In the genomic region with DNA sequence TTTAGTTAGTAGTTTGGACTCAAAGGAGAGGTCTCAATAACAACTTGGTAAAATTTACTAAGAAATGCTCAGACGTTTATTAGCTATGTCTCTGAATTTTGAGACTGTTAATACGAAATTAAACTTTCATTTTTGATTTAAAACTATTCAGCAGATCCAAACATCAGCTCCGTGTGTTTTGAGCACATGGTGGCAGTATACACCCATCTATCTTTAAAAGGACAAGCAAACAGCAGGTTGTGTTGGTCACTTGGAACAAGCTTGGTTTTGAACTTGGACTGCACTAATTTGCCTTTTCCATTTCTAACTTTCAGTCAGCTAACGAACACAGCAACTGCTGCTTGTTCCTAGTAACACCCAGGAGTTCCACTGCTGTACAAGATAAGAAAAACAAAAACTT, we compare ENCODE assay signal across 20 mouse cellular contexts. TPM values are rescaled to one million over a fixed set of nuclear protein-coding genes. Genes with fewer than 3 reads are reported as not detected.
A peak's percentile ranks its signal among the peaks of the same experiment; 100 is the strongest.
DNase-seq lines count a peak whose midpoint lies in the region; ATAC-seq and TF ChIP-seq lines count a peak whose summit lies in the region.
"Had no signal": no experiment of that assay in that cellular context is flagged by ENCODE, and none has a peak within 500 bp of the region (broad histone marks: within the 10 kb centered on the region; RNA-seq: fewer than 3 reads in every experiment).

No protein-coding gene starts in this region.

- TF ChIP-seq CTCF in intestine, postnatal 0 days (IDR thresholded peaks at IDR 0.05; ENCODE audit: low read depth): peak; percentile 51
- peak; percentile 13; the same call in 1 of the 2 replicates for TF ChIP-seq CTCF in brain, embryonic 14.5 days (IDR thresholded peaks at IDR 0.05; ENCODE audit: borderline replicate concordance, extremely low read depth, insufficient read depth, insufficient read length)

- no peak overlapping the region for H3K9ac ChIP-seq in embryonic facial prominence, embryonic 14.5 days (ENCODE audit: low read depth, low read length)
- H3K9ac ChIP-seq in intestine, postnatal 0 days (ENCODE audit: low read depth, low read length): no peak overlapping the region
- no peak overlapping the region for H3K9ac ChIP-seq in intestine, embryonic 15.5 days
- H3K9ac ChIP-seq in midbrain, embryonic 11.5 days (ENCODE audit: low read length): no peak overlapping the region
- H3K9ac ChIP-seq in midbrain, embryonic 16.5 days (ENCODE audit: low read depth, low read length): no peak overlapping the region
- H3K9ac ChIP-seq: liver, embryonic 12.5 days; neural tube, embryonic 15.5 days had no signal

- H3K27ac ChIP-seq in embryonic facial prominence, embryonic 14.5 days (replicated peaks; ENCODE audit: low read depth, low read length): no peak overlapping the region
- no peak overlapping the region for H3K27ac ChIP-seq in embryonic facial prominence, embryonic 10.5 days (replicated peaks)
- no peak overlapping the region for H3K27ac ChIP-seq in intestine, postnatal 0 days (ENCODE audit: low read depth, low read length)
- H3K27ac ChIP-seq in intestine, embryonic 15.5 days: no peak overlapping the region
- no peak overlapping the region for H3K27ac ChIP-seq in midbrain, embryonic 11.5 days (ENCODE audit: low read depth, low read length)
- H3K27ac ChIP-seq in midbrain, embryonic 16.5 days (ENCODE audit: low read length): no peak overlapping the region
- H3K27ac ChIP-seq: limb, embryonic 10.5 days; liver, embryonic 12.5 days; neural tube, embryonic 15.5 days had no signal

- H3K36me3 ChIP-seq in embryonic facial prominence, embryonic 14.5 days (ENCODE audit: control insufficient read depth, insufficient read depth, low read length): peaks cover 44% of the 10 kb centered on the region
- H3K36me3 ChIP-seq in embryonic facial prominence, embryonic 10.5 days (replicated peaks): peaks cover 70% of the 10 kb centered on the region
- H3K36me3 ChIP-seq in intestine, postnatal 0 days (ENCODE audit: control insufficient read depth, insufficient read depth): peaks cover 18% of the 10 kb centered on the region
- H3K36me3 ChIP-seq in intestine, embryonic 15.5 days: no peaks in the 10 kb centered on the region
- H3K36me3 ChIP-seq in midbrain, embryonic 11.5 days (ENCODE audit: control insufficient read depth, insufficient read depth, low read length): no peaks in the 10 kb centered on the region; the same call in 1 of the 2 replicates
- H3K36me3 ChIP-seq in midbrain, embryonic 16.5 days (ENCODE audit: control insufficient read depth, insufficient read depth, low read length): peaks cover 20% of the 10 kb centered on the region

- 81% methylated on average over 4 of the region's 4 CpGs for WGBS in embryonic facial prominence, embryonic 14.5 days
- 90% methylated on average over 4 of the region's 4 CpGs for WGBS in embryonic facial prominence, embryonic 10.5 days
- WGBS in intestine, postnatal 0 days: 74% methylated on average over 4 of the region's 4 CpGs
- 80% methylated on average over 4 of the region's 4 CpGs for WGBS in intestine, embryonic 15.5 days
- WGBS in midbrain, embryonic 11.5 days: 86% methylated on average over 4 of the region's 4 CpGs
- 84% methylated on average over 4 of the region's 4 CpGs for WGBS in midbrain, embryonic 16.5 days

- ATAC-seq in embryonic facial prominence, embryonic 14.5 days (ENCODE audit: low read depth): no peak
- no peak for ATAC-seq in intestine, postnatal 0 days
- ATAC-seq in intestine, embryonic 15.5 days: no peak
- ATAC-seq in midbrain, embryonic 11.5 days (ENCODE audit: low FRiP score): no peak
- no peak for ATAC-seq in midbrain, embryonic 16.5 days
- ATAC-seq: liver, embryonic 12.5 days; lung, postnatal 0 days had no signal

- no peak for TF ChIP-seq POLR2A in brain, embryonic 14.5 days (IDR thresholded peaks at IDR 0.05; ENCODE audit: borderline replicate concordance, extremely low read depth, insufficient read depth, insufficient read length, poor library complexity, severe bottlenecking)

- DNase-seq in embryonic facial prominence, embryonic 14.5 days (ENCODE audit: low spot score): peak; percentile 15
- DNase-seq in embryonic facial prominence, embryonic 10.5 days (ENCODE audit: low spot score): no peak
- peak; percentile 2 for DNase-seq in midbrain, embryonic 11.5 days (ENCODE audit: low spot score, missing footprints)
- DNase-seq in brain, embryonic 14.5 days (ENCODE audit: low read depth): peak; percentile 47
- no peak for DNase-seq in thymus, postnatal 0 days (ENCODE audit: low spot score)
- DNase-seq: cerebellum, postnatal 36 days; gastrocnemius, postnatal 14 days; kidney, adult 9 months; kidney, postnatal 4 days; thymus, adult 2 months had no signal

- no peaks in the 10 kb centered on the region for H3K9me3 ChIP-seq in embryonic facial prominence, embryonic 14.5 days (ENCODE audit: control insufficient read depth, low read length)
- H3K9me3 ChIP-seq in embryonic facial prominence, embryonic 10.5 days: no peaks in the 10 kb centered on the region
- H3K9me3 ChIP-seq in intestine, postnatal 0 days (ENCODE audit: control insufficient read depth): no peaks in the 10 kb centered on the region
- H3K9me3 ChIP-seq in intestine, embryonic 15.5 days: no peaks in the 10 kb centered on the region
- no peaks in the 10 kb centered on the region for H3K9me3 ChIP-seq in midbrain, embryonic 11.5 days (ENCODE audit: control insufficient read depth, low read length)
- H3K9me3 ChIP-seq in midbrain, embryonic 16.5 days (replicated peaks; ENCODE audit: control insufficient read depth, low read length, poor library complexity, severe bottlenecking): no peaks in the 10 kb centered on the region
- H3K9me3 ChIP-seq: limb, embryonic 10.5 days; liver, embryonic 12.5 days; neural tube, embryonic 15.5 days had no signal

- no peak overlapping the region for H3K4me2 ChIP-seq in embryonic facial prominence, embryonic 14.5 days (ENCODE audit: low read depth, low read length)
- no peak overlapping the region for H3K4me2 ChIP-seq in intestine, postnatal 0 days (replicated peaks; ENCODE audit: low read depth)
- H3K4me2 ChIP-seq in intestine, embryonic 15.5 days (replicated peaks): no peak overlapping the region
- H3K4me2 ChIP-seq in midbrain, embryonic 11.5 days: no peak overlapping the region
- no peak overlapping the region for H3K4me2 ChIP-seq in midbrain, embryonic 16.5 days (ENCODE audit: low read length)
- H3K4me2 ChIP-seq: heart, embryonic 11.5 days; liver, embryonic 12.5 days; neural tube, embryonic 15.5 days had no signal

- no peaks in the 10 kb centered on the region for H3K4me1 ChIP-seq in embryonic facial prominence, embryonic 14.5 days (ENCODE audit: control insufficient read depth, insufficient read depth, low read length)
- H3K4me1 ChIP-seq in embryonic facial prominence, embryonic 10.5 days: no peaks in the 10 kb centered on the region
- no peaks in the 10 kb centered on the region for H3K4me1 ChIP-seq in intestine, postnatal 0 days (replicated peaks; ENCODE audit: control insufficient read depth, insufficient read depth, low read length)
- no peaks in the 10 kb centered on the region for H3K4me1 ChIP-seq in intestine, embryonic 15.5 days (replicated peaks)
- no peaks in the 10 kb centered on the region for H3K4me1 ChIP-seq in midbrain, embryonic 11.5 days (ENCODE audit: control insufficient read depth, insufficient read depth, low read length)
- H3K4me1 ChIP-seq in midbrain, embryonic 16.5 days (ENCODE audit: control insufficient read depth, insufficient read depth, low read length): no peaks in the 10 kb centered on the region
- H3K4me1 ChIP-seq: limb, embryonic 10.5 days; liver, embryonic 12.5 days; neural tube, embryonic 15.5 days had no signal

- no peak overlapping the region for H3K4me3 ChIP-seq in embryonic facial prominence, embryonic 14.5 days (ENCODE audit: low read depth, low read length)
- H3K4me3 ChIP-seq in embryonic facial prominence, embryonic 10.5 days: no peak overlapping the region
- no peak overlapping the region for H3K4me3 ChIP-seq in intestine, postnatal 0 days (ENCODE audit: low read depth, low read length)
- no peak overlapping the region for H3K4me3 ChIP-seq in intestine, embryonic 15.5 days (replicated peaks)
- H3K4me3 ChIP-seq in midbrain, embryonic 11.5 days (ENCODE audit: low read depth, low read length): no peak overlapping the region
- no peak overlapping the region for H3K4me3 ChIP-seq in midbrain, embryonic 16.5 days (ENCODE audit: low read depth, low read length)
- H3K4me3 ChIP-seq: erythroblast, embryonic 14.5 days; limb, embryonic 10.5 days; liver, embryonic 12.5 days; myocyte; neural tube, embryonic 15.5 days had no signal

- no peaks in the 10 kb centered on the region for H3K27me3 ChIP-seq in embryonic facial prominence, embryonic 14.5 days (replicated peaks; ENCODE audit: control insufficient read depth, insufficient read depth, low read length)
- no peaks in the 10 kb centered on the region for H3K27me3 ChIP-seq in embryonic facial prominence, embryonic 10.5 days (replicated peaks; ENCODE audit: low read depth, poor library complexity, severe bottlenecking)
- no peaks in the 10 kb centered on the region for H3K27me3 ChIP-seq in intestine, postnatal 0 days (replicated peaks; ENCODE audit: control insufficient read depth, insufficient read depth, low read length)
- no peaks in the 10 kb centered on the region for H3K27me3 ChIP-seq in intestine, embryonic 15.5 days (replicated peaks)
- H3K27me3 ChIP-seq in midbrain, embryonic 11.5 days (ENCODE audit: control insufficient read depth, insufficient read depth, low read length): no peaks in the 10 kb centered on the region
- H3K27me3 ChIP-seq in midbrain, embryonic 16.5 days (ENCODE audit: control insufficient read depth, insufficient read depth, low read depth, low read length): no peaks in the 10 kb centered on the region
- H3K27me3 ChIP-seq: liver, embryonic 12.5 days; neural tube, embryonic 15.5 days had no signal

RNA-seq across cellular contexts. Expression of a gene that starts 18.0 kb away (rescaled TPM):
- 36.4 and 38.2 TPM in 2 replicates for polyA plus RNA-seq in embryonic facial prominence, embryonic 14.5 days (2014; fragmentation: Nextera tagmentation; extraction: Ambion mirVana)
- 42.9 and 43.3 TPM in 2 replicates for polyA plus RNA-seq in embryonic facial prominence, embryonic 10.5 days (2016; fragmentation: Nextera tagmentation; extraction: Ambion mirVana)
- 9.1 TPM in 2 replicates for polyA plus RNA-seq in intestine, postnatal 0 days (2015; fragmentation: Nextera tagmentation; extraction: Ambion mirVana)
- 27.2 and 31.9 TPM in 2 replicates for polyA plus RNA-seq in intestine, embryonic 15.5 days (2015; fragmentation: Nextera tagmentation; extraction: Ambion mirVana)
- 44.9 and 46.0 TPM in 2 replicates for polyA plus RNA-seq in midbrain, embryonic 11.5 days (2014; fragmentation: Nextera tagmentation; extraction: Ambion mirVana)
- polyA plus RNA-seq in midbrain, embryonic 16.5 days (2015; fragmentation: Nextera tagmentation; extraction: Ambion mirVana): 22.6 and 26.9 TPM in 2 replicates
- polyA plus RNA-seq in brain, embryonic 14.5 days (2012; rRNA removed): 22.0 and 23.3 TPM in 2 replicates
- 23.9 TPM in 2 replicates for polyA plus RNA-seq in thymus, postnatal 0 days (2015; fragmentation: Nextera tagmentation; extraction: Ambion mirVana)

RNA-seq across cellular contexts. Expression of a gene that starts 18.4 kb away (rescaled TPM):
- polyA plus RNA-seq in embryonic facial prominence, embryonic 14.5 days (2014; fragmentation: Nextera tagmentation; extraction: Ambion mirVana): 17.3 and 17.5 TPM in 2 replicates
- polyA plus RNA-seq in embryonic facial prominence, embryonic 10.5 days (2016; fragmentation: Nextera tagmentation; extraction: Ambion mirVana): 22.1 and 23.6 TPM in 2 replicates
- 8.2 and 9.7 TPM in 2 replicates for polyA plus RNA-seq in intestine, postnatal 0 days (2015; fragmentation: Nextera tagmentation; extraction: Ambion mirVana)
- 15.6 and 17.0 TPM in 2 replicates for polyA plus RNA-seq in intestine, embryonic 15.5 days (2015; fragmentation: Nextera tagmentation; extraction: Ambion mirVana)
- 22.8 and 27.1 TPM in 2 replicates for polyA plus RNA-seq in midbrain, embryonic 11.5 days (2014; fragmentation: Nextera tagmentation; extraction: Ambion mirVana)
- 17.2 and 19.3 TPM in 2 replicates for polyA plus RNA-seq in midbrain, embryonic 16.5 days (2015; fragmentation: Nextera tagmentation; extraction: Ambion mirVana)
- polyA plus RNA-seq in brain, embryonic 14.5 days (2012; rRNA removed): 8.5 and 10.1 TPM in 2 replicates
- polyA plus RNA-seq in thymus, postnatal 0 days (2015; fragmentation: Nextera tagmentation; extraction: Ambion mirVana): 13.9 and 14.2 TPM in 2 replicates
- polyA plus RNA-seq: erythroblast, embryonic 14.5 days had no signal

Comparison
In these comparisons a context has a peak if more than half of its experiments do, and no peak if none do; other contexts are left out.
1. DNase-seq: peak in embryonic facial prominence, embryonic 14.5 days (single experiment), midbrain, embryonic 11.5 days (single experiment) and brain, embryonic 14.5 days (single experiment); none in embryonic facial prominence, embryonic 10.5 days (single experiment) and thymus, postnatal 0 days (single experiment).